9 mouse cellular contexts compared by ENCODE assay signal in the genomic region with DNA sequence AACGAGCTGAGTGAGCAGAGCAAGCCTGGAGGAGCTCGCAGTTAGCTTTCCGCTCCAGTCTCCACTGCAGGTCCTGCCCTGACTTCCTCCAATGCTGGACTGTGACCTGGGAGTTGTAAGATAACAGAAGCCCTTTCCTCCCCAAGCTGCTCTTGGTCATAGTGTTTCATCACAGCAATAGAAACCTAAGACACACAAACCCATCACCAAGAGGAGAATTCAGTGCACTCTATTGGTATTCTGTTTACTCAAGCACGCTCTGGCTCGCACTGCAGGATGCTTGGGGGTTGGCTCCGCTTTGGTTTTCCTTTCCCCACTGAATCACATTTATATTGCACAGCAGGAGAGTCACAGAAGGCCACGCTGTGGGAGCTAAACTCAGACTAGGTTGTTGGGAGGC. TPM values are rescaled to one million over a fixed set of nuclear protein-coding genes. Genes with fewer than 3 reads are reported as not detected.
DNase-seq lines count a peak whose midpoint lies in the region; ATAC-seq and TF ChIP-seq lines count a peak whose summit lies in the region.
"Had no signal": no experiment of that assay in that cellular context is flagged by ENCODE, and none has a peak within 500 bp of the region (broad histone marks: within the 10 kb centered on the region; RNA-seq: fewer than 3 reads in every experiment).

No protein-coding gene starts in this region.

- no peak for TF ChIP-seq CTCF in cerebellum, adult 2 months (IDR thresholded peaks at IDR 0.05; ENCODE audit: borderline replicate concordance, insufficient read depth, low read depth, low read length)
- TF ChIP-seq CTCF in liver, postnatal 0 days (IDR thresholded peaks at IDR 0.05; ENCODE audit: low read depth), result no peak

- H3K36me3 ChIP-seq in limb, embryonic 12.5 days, result no peaks in the 10 kb centered on the region
- no peaks in the 10 kb centered on the region for H3K36me3 ChIP-seq in limb, embryonic 10.5 days
- no peaks in the 10 kb centered on the region for H3K36me3 ChIP-seq in liver, postnatal 0 days (replicated peaks; ENCODE audit: insufficient read depth, low read length)

- no peak overlapping the region for H3K9ac ChIP-seq in limb, embryonic 12.5 days (replicated peaks)
- H3K9ac ChIP-seq in liver, postnatal 0 days (replicated peaks), result no peak overlapping the region; the same call in 1 of the 2 replicates

- H3K4me3 ChIP-seq in limb, embryonic 12.5 days (replicated peaks), result no peak overlapping the region
- H3K4me3 ChIP-seq in limb, embryonic 10.5 days, result no peak overlapping the region
- peak overlapping the region; percentile 48 for H3K4me3 ChIP-seq in cerebellum, adult 2 months (replicated peaks; ENCODE audit: insufficient read depth, low read depth, low read length)
- peak overlapping the region; percentile 4; the same call in 1 of the 2 replicates for H3K4me3 ChIP-seq in liver, postnatal 0 days (ENCODE audit: low read depth, low read length)

- TF ChIP-seq EP300 in liver, postnatal 0 days (IDR thresholded peaks at IDR 0.05; ENCODE audit: low read depth), result no peak

- H3K4me2 ChIP-seq in limb, embryonic 12.5 days, result 0 out of 2 replicates have a peak overlapping the region, but pooled peaks have one; percentile 6
- peak overlapping the region; percentile 52 for H3K4me2 ChIP-seq in liver, postnatal 0 days (ENCODE audit: low read depth, low read length)

- peaks cover 26% of the 10 kb centered on the region for H3K4me1 ChIP-seq in limb, embryonic 12.5 days (replicated peaks)
- H3K4me1 ChIP-seq in limb, embryonic 10.5 days, result peaks cover 34% of the 10 kb centered on the region
- peaks cover 9% of the 10 kb centered on the region; the same call in 1 of the 2 replicates for H3K4me1 ChIP-seq in cerebellum, adult 2 months (ENCODE audit: control insufficient read depth, insufficient read depth, low read length)
- H3K4me1 ChIP-seq in liver, postnatal 0 days (ENCODE audit: insufficient read depth), result peaks cover 45% of the 10 kb centered on the region

- no peaks in the 10 kb centered on the region for H3K27me3 ChIP-seq in limb, embryonic 12.5 days
- H3K27me3 ChIP-seq in limb, embryonic 10.5 days (ENCODE audit: low read depth, poor library complexity, severe bottlenecking), result no peaks in the 10 kb centered on the region
- H3K27me3 ChIP-seq in cerebellum, adult 2 months (ENCODE audit: control insufficient read depth, insufficient read depth, low read length), result no peaks in the 10 kb centered on the region
- H3K27me3 ChIP-seq in liver, postnatal 0 days (ENCODE audit: insufficient read depth, low read length), result no peaks in the 10 kb centered on the region

- H3K9me3 ChIP-seq in limb, embryonic 12.5 days, result no peaks in the 10 kb centered on the region
- H3K9me3 ChIP-seq in limb, embryonic 10.5 days (replicated peaks), result no peaks in the 10 kb centered on the region
- H3K9me3 ChIP-seq in liver, postnatal 0 days (ENCODE audit: low read length), result no peaks in the 10 kb centered on the region

- no peak for ATAC-seq in limb, embryonic 12.5 days (ENCODE audit: insufficient number of reproducible peaks, insufficient read depth, low FRiP score, low TSS enrichment, low read depth)
- no peak for ATAC-seq in liver, postnatal 0 days
- ATAC-seq: forebrain, embryonic 16.5 days had no signal

- DNase-seq in limb, embryonic 10.5 days (ENCODE audit: low spot score), result no peak
- DNase-seq in cerebellum, adult 2 months, result peak; percentile 43 to 69
- peak; percentile 28 for DNase-seq in kidney, adult 9 months
- DNase-seq in liver, postnatal 0 days, result no peak
- DNase-seq in gastrocnemius, adult 18-20 months (ENCODE audit: low spot score), result no peak
- DNase-seq in left cerebral cortex, adult 11 months (ENCODE audit: low spot score), result no peak
- no peak for DNase-seq in gastrocnemius, postnatal 25 days

- no peak for TF ChIP-seq POLR2A in cerebellum, adult 2 months (IDR thresholded peaks at IDR 0.05; ENCODE audit: borderline replicate concordance, insufficient read depth, low read length)

- 57% methylated on average over 7 of the region's 7 CpGs for WGBS in limb, embryonic 12.5 days
- 69% methylated on average over 7 of the region's 7 CpGs for WGBS in limb, embryonic 10.5 days
- 2% methylated on average over 7 of the region's 7 CpGs for WGBS in cerebellum, adult 2 months
- WGBS in liver, postnatal 0 days (ENCODE audit: insufficient replicate concordance), result 10% methylated on average over 7 of the region's 7 CpGs

- no peak overlapping the region for H3K27ac ChIP-seq in limb, embryonic 12.5 days
- H3K27ac ChIP-seq in limb, embryonic 10.5 days, result no peak overlapping the region
- H3K27ac ChIP-seq in cerebellum, adult 2 months (ENCODE audit: insufficient read depth, low read length), result peak overlapping the region; percentile 50
- peak overlapping the region; percentile 58 for H3K27ac ChIP-seq in liver, postnatal 0 days (ENCODE audit: low read depth)

RNA-seq across cellular contexts. Expression of a gene that starts 3.2 kb away (rescaled TPM):
- 60.8 and 61.6 TPM in 2 replicates for polyA plus RNA-seq in limb, embryonic 12.5 days (2016; fragmentation: Nextera tagmentation; extraction: Ambion mirVana)
- 51.7 and 57.6 TPM in 2 replicates for polyA plus RNA-seq in limb, embryonic 10.5 days (2016; fragmentation: Nextera tagmentation; extraction: Ambion mirVana)
- polyA plus RNA-seq in cerebellum, adult 2 months (2012; rRNA removed), result 40.8 and 41.8 TPM in 2 replicates
- 36.7 and 38.5 TPM in 2 replicates for polyA plus RNA-seq in liver, postnatal 0 days (2015; fragmentation: Nextera tagmentation; extraction: Ambion mirVana)
- 10 to 100 TPM; 44.4 to 45.1 TPM for total RNA-seq in gastrocnemius, adult 18-20 months (2021)
- total RNA-seq in gastrocnemius, postnatal 25 days (2021), result 10 to 100 TPM; 35.9 to 40.5 TPM

Comparison
In these comparisons a context has a peak if more than half of its experiments do, and no peak if none do; other contexts are left out.
1. H3K27ac ChIP-seq: peak in cerebellum, adult 2 months (single experiment) and liver, postnatal 0 days (single experiment); none in limb, embryonic 12.5 days (single experiment) and limb, embryonic 10.5 days (single experiment).
2. H3K4me3 ChIP-seq: peak in cerebellum, adult 2 months (single experiment) and liver, postnatal 0 days (single experiment); none in limb, embryonic 12.5 days (single experiment) and limb, embryonic 10.5 days (single experiment).
3. DNase-seq: peak in cerebellum, adult 2 months (2 of 2) and kidney, adult 9 months (single experiment); none in limb, embryonic 10.5 days (single experiment), liver, postnatal 0 days (single experiment), gastrocnemius, adult 18-20 months (single experiment), left cerebral cortex, adult 11 months (single experiment) and gastrocnemius, postnatal 25 days (single experiment).